Mouse (Mus musculus) hindbrain, postnatal 0 days (tissue): ENCODE results near the gene Syde2. TPM values are rescaled to one million over a fixed set of nuclear protein-coding genes. Genes with fewer than 3 reads are reported as not detected.

Experiments used
- ATAC-seq: fragments of 200-750 bp; cut with Nextera tagmentation; 2 replicates; pipeline ENCODE4 v1.8.0; 2017; ENCODE audit warnings: mild to moderate bottlenecking, moderate TSS enrichment, moderate library complexity
- DNase-seq: peaks from one replicate; pipeline ENCODE4 v3.0.0-alpha.2; 2015; ENCODE audit warnings: low spot score
- H3K27ac ChIP-seq: fragments of 300-500 bp; sonication (generic); 2 replicates; pipeline ENCODE4 v1.5.1; 2014; ENCODE audit warnings: mild to moderate bottlenecking
- H3K27me3 ChIP-seq: fragments of 300-500 bp; sonication (generic); 2 replicates; pipeline ENCODE4 v1.6.1; 2014; ENCODE audit warnings: low read length, mixed read lengths; ENCODE audit not compliant: insufficient read depth
- H3K36me3 ChIP-seq: fragments of 300-500 bp; sonication (generic); 2 replicates; pipeline ENCODE4 v1.6.1; 2014; ENCODE audit warnings: low read length, mixed read lengths; ENCODE audit not compliant: insufficient read depth
- H3K4me1 ChIP-seq: fragments of 300-500 bp; sonication (generic); 2 replicates; pipeline ENCODE4 v1.6.1; 2014; ENCODE audit warnings: antibody characterized with exemption, low read length, mixed read lengths; ENCODE audit not compliant: insufficient read depth
- H3K4me2 ChIP-seq: fragments of 300-500 bp; sonication (generic); 2 replicates; pipeline ENCODE4 v1.6.1; 2014; ENCODE audit warnings: low read depth, mild to moderate bottlenecking, low read length, moderate library complexity, mixed read lengths
- H3K4me3 ChIP-seq: fragments of 300-500 bp; sonication (generic); 2 replicates; pipeline ENCODE4 v1.5.1; 2014; ENCODE audit warnings: low read length
- H3K9ac ChIP-seq: fragments of 300-500 bp; sonication (generic); replicated peaks from 2 replicates; pipeline ENCODE4 v1.6.1; 2014; ENCODE audit warnings: mild to moderate bottlenecking, low read length, moderate library complexity, mixed read lengths
- H3K9me3 ChIP-seq: fragments of 300-500 bp; sonication (generic); 2 replicates; pipeline ENCODE4 v1.6.1; 2016; ENCODE audit warnings: low read length, mixed read lengths
- CTCF ChIP-seq: IDR thresholded peaks from 2 replicates; pipeline ENCODE4 v1.5.1; 2016; ENCODE audit warnings: antibody characterized with exemption, control low read depth, low read depth
- WGBS: fragments of 180-500 bp; shearing (Covaris S2); extraction: QIAGEN DNeasy Blood & Tissue Kit; methylation state at CpG from one replicate; pipeline ENCODE4 v1.1.7; 2014; 5-methylcytosine and 5-hydroxymethylcytosine counted together
- polyA plus RNA-seq: library from polyadenylated mRNA; unstranded; fragments of >200 nt; fragmentation: Nextera tagmentation; extraction: Ambion mirVana; gene quantifications from 2 replicates; pipeline ENCODE4 v1.2.1, GENCODE M21; 2015
- total RNA-seq: library from RNA; depleted of rRNA; stranded (reverse); fragments of >200 nt; gene quantifications from 2 replicates; pipeline ENCODE4 v1.2.3, GENCODE M21; 2014; rRNA removed

Syde2 gene
- total and polyA plus RNA-seq, 2 experiments from 2014 or later, result 0.61 to 5.1 TPM

DNA sequence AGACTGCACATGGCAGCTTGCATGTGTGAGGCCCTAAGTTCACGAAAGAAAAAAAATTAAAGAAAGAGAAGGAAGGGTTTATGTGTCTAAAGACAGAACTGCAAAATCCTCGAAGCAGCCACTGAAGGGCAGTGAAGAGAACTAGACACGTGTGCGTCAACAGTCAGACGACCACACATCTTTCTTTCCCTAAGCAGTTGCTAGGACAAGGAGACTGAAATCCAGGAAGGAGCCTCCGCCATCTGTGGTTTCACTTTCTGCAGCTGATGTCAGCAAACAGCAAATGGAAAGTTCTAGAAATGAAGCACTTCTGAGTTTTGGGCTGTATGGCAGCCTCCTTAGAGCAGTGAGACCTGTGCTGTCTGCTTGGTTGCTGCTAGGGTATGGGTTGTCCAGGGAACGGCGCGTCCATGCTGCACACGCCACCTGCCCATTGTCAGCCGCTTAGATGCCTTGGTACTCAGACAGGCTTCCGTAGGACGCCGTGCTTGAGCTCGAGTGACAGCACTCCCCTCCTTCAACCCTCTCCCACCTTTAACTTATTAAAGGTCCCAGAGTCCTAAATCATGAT is 71.8 kb downstream of the Syde2 start:
- no peak overlapping the region for H3K9ac ChIP-seq
- WGBS, result 81% methylated on average over 15 of the region's 15 CpGs
- H3K36me3 ChIP-seq, result no peaks in the 10 kb centered on the region
- H3K27me3 ChIP-seq, result no peaks in the 10 kb centered on the region
- TF ChIP-seq CTCF, result no peak
- no peak overlapping the region for H3K4me2 ChIP-seq
- ATAC-seq (no peak), DNase-seq (no peak)
- no peak overlapping the region for H3K4me3 ChIP-seq
- H3K27ac ChIP-seq, result no peak overlapping the region
- H3K4me1 ChIP-seq, result no peaks in the 10 kb centered on the region
- no peaks in the 10 kb centered on the region for H3K9me3 ChIP-seq

DNA sequence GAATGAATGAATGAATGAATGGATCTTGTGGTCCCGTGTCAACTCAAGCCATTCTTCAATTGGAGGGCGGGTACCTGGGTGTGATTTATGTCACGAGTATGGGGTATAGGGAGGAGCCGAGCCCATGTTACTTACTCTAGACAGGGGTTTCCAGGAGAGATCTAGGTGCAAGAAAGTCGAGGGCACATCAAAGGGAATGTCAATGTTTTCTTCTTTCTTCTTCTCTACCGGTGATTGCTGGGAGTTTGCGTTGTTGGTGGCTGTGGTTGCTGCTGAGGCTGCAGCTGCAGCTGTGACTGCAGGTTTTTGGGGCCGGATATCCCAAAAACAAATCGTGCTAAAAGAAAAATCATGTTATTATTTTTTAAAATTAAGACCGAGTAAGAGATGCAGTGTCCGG is 75.5 kb downstream of the Syde2 start:
- Histone ChIP-seq H3K36me3 (no peaks in the 10 kb centered on the region), H3K27me3 (no peaks in the 10 kb centered on the region), H3K9me3 (no peaks in the 10 kb centered on the region), H3K9ac (no peak overlapping the region), H3K27ac (no peak overlapping the region), H3K4me2 (no peak overlapping the region), H3K4me1 (no peaks in the 10 kb centered on the region), H3K4me3 (no peak overlapping the region)
- WGBS, result 90% methylated on average over 11 of the region's 11 CpGs
- DNase-seq (no peak), ATAC-seq (no peak)
- no peak for TF ChIP-seq CTCF

DNA sequence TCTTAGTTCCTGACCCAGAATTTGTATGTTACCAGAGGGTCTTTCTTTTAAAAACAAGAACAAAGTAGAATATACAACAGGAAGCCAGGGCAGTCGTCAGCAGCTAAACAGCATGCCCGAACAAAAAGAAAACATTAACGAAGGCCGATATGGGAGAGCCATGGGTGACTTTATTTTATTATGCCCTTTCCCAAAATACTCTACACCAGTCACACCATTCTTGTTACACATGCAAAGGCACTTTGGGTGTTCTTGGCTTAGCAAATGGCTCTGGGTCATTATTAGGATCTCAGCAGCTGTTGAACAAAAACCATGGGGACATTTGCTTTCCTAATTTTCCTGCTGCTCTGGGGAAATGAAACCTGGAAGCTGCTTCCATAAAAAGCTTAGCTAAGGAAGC is 81.6 kb downstream of the Syde2 start:
- H3K27me3 ChIP-seq, result no peaks in the 10 kb centered on the region
- H3K4me1 ChIP-seq, result no peaks in the 10 kb centered on the region
- no peaks in the 10 kb centered on the region for H3K9me3 ChIP-seq
- no peak for ATAC-seq
- WGBS, result 71% methylated on average over 4 of the region's 4 CpGs
- H3K36me3 ChIP-seq, result no peaks in the 10 kb centered on the region
- no peak overlapping the region for H3K4me2 ChIP-seq
- no peak overlapping the region for H3K4me3 ChIP-seq
- TF ChIP-seq CTCF, result no peak
- no peak overlapping the region for H3K27ac ChIP-seq
- no peak for DNase-seq
- H3K9ac ChIP-seq, result no peak overlapping the region

Other genes starting within 250 kb of the Syde2 start
- 125 and 126 TPM in 2 replicates for gene Ddah1, start 229.2 kb upstream of the Syde2 start, total RNA-seq
- gene Ddah1, start 229.2 kb upstream of the Syde2 start, polyA plus RNA-seq, result 164 and 170 TPM in 2 replicates
- gene Bcl10, start 65.1 kb upstream of the Syde2 start, total RNA-seq, result 25.9 and 32.8 TPM in 2 replicates
- 36.4 and 37.5 TPM in 2 replicates for gene Bcl10, start 65.1 kb upstream of the Syde2 start, polyA plus RNA-seq
- 30.8 and 33.3 TPM in 2 replicates for gene 2410004B18Rik, start 49.9 kb upstream of the Syde2 start, total RNA-seq
- gene 2410004B18Rik, start 49.9 kb upstream of the Syde2 start, polyA plus RNA-seq, result 69.5 and 75.0 TPM in 2 replicates
- 1.1 and 1.5 TPM in 2 replicates for gene Wdr63, start 120.3 kb downstream of the Syde2 start, total RNA-seq
- gene Wdr63, start 120.3 kb downstream of the Syde2 start, polyA plus RNA-seq, result 0.71 and 1.5 TPM in 2 replicates
- 0.25 TPM in 1 of 2 replicates, not detected in the other for gene Mcoln3, start 129.6 kb downstream of the Syde2 start, total RNA-seq
- 0.10 and 0.48 TPM in 2 replicates for gene Mcoln3, start 129.6 kb downstream of the Syde2 start, polyA plus RNA-seq
- not detected in 2 replicates for gene Mcoln2, start 162.0 kb downstream of the Syde2 start, total RNA-seq
- gene Mcoln2, start 162.0 kb downstream of the Syde2 start, polyA plus RNA-seq, result 0.23 and 0.33 TPM in 2 replicates
- gene Lpar3, start 233.1 kb downstream of the Syde2 start, total RNA-seq, result 0.58 and 0.90 TPM in 2 replicates
- gene Lpar3, start 233.1 kb downstream of the Syde2 start, polyA plus RNA-seq, result 0.50 and 0.68 TPM in 2 replicates